ENCODE assay signal across 17 mouse cellular contexts in genomic region chr11:103399986-103400385, GRCm38 (mm10). TPM values are rescaled to one million over a fixed set of nuclear protein-coding genes. Genes with fewer than 3 reads are reported as not detected.
DNase-seq lines count a peak whose midpoint lies in the region; ATAC-seq and TF ChIP-seq lines count a peak whose summit lies in the region.
"Had no signal": no experiment of that assay in that cellular context is flagged by ENCODE, and none has a peak within 500 bp of the region (broad histone marks: within the 10 kb centered on the region; RNA-seq: fewer than 3 reads in every experiment).

No protein-coding gene starts in this region.

- no peaks in the 10 kb centered on the region for H3K27me3 ChIP-seq in liver, embryonic 16.5 days (ENCODE audit: control insufficient read depth, insufficient read depth, low read depth, low read length)
- no peaks in the 10 kb centered on the region for H3K27me3 ChIP-seq in MEL (ENCODE audit: control insufficient read depth in 1 of 2, insufficient read depth in 2 of 2, low read length in 2 of 2)
- no peaks in the 10 kb centered on the region for H3K27me3 ChIP-seq in stomach, postnatal 0 days (ENCODE audit: control insufficient read depth, insufficient read depth, low read length)
- H3K27me3 ChIP-seq: limb, embryonic 12.5 days; midbrain, embryonic 15.5 days had no signal

- H3K27ac ChIP-seq in liver, embryonic 16.5 days (ENCODE audit: low read length) = no peak overlapping the region
- peak overlapping the region; percentile 27; the same call in 1 of the 2 replicates for H3K27ac ChIP-seq in MEL (ENCODE audit: control insufficient read depth, low read depth, low read length)
- peak overlapping the region; percentile 68 for H3K27ac ChIP-seq in brown adipose tissue, adult 24 weeks (replicated peaks; ENCODE audit: low read depth, low read length)
- no peak overlapping the region for H3K27ac ChIP-seq in layer of hippocampus, adult 2 months
- no peak overlapping the region for H3K27ac ChIP-seq in stomach, postnatal 0 days (replicated peaks)
- H3K27ac ChIP-seq: heart, adult 2 months; hindbrain, embryonic 14.5 days; limb, embryonic 12.5 days; midbrain, embryonic 15.5 days had no signal

- TF ChIP-seq EP300 in MEL (IDR thresholded peaks at IDR 0.05; ENCODE audit: low read depth in 1 of 2, low read length in 2 of 2) = peak in 1 of 2 experiments; percentile 20; a peak in 1 of 4 replicates
- TF ChIP-seq EP300 in stomach, postnatal 0 days (optimal IDR thresholded peaks at IDR 0.05) = no peak

- intact Hi-C loops in heart, postnatal 14 days (cut with DNase I) = loop anchor here (1.0 kb wide), 1 partner anchor 41 kb away; no protein-coding TSS in a partner anchor

- H3K9ac ChIP-seq in liver, embryonic 16.5 days (ENCODE audit: low read depth, low read length) = no peak overlapping the region
- no peak overlapping the region for H3K9ac ChIP-seq in MEL (ENCODE audit: control insufficient read depth, low read depth, low read length, poor library complexity, severe bottlenecking)
- no peak overlapping the region for H3K9ac ChIP-seq in stomach, postnatal 0 days (ENCODE audit: low read length)
- H3K9ac ChIP-seq: hindbrain, embryonic 14.5 days; limb, embryonic 12.5 days; midbrain, embryonic 15.5 days had no signal

- H3K36me3 ChIP-seq in liver, embryonic 16.5 days (ENCODE audit: control insufficient read depth, insufficient read depth) = peaks cover 9% of the 10 kb centered on the region
- H3K36me3 ChIP-seq in MEL (ENCODE audit: control insufficient read depth in 1 of 2, insufficient read depth in 2 of 2, low read length in 2 of 2) = peaks cover 3 to 12% of the 10 kb centered on the region in 2 experiments; a peak in 3 of 4 replicates
- peaks cover 7% of the 10 kb centered on the region; the same call in 1 of the 2 replicates for H3K36me3 ChIP-seq in stomach, postnatal 0 days (ENCODE audit: control insufficient read depth, insufficient read depth, low read length)

- no peaks in the 10 kb centered on the region for H3K79me2 ChIP-seq in MEL (ENCODE audit: control insufficient read depth, insufficient read depth, low read length, poor library complexity)

- no peak for TF ChIP-seq CTCF in MEL (IDR thresholded peaks at IDR 0.05 in 2 of 3, conservative IDR thresholded peaks at IDR 0.05 in 1 of 3; ENCODE audit: control insufficient read depth in 1 of 3, insufficient read depth in 1 of 3, low read depth in 2 of 3, low read length in 3 of 3, poor library complexity in 1 of 3, severe bottlenecking in 1 of 3)
- no peak for TF ChIP-seq CTCF in layer of hippocampus, adult 2 months (conservative IDR thresholded peaks at IDR 0.05)
- TF ChIP-seq CTCF in stomach, postnatal 0 days (IDR thresholded peaks at IDR 0.05; ENCODE audit: low read depth) = no peak

- no peak for DNase-seq in liver
- DNase-seq in MEL (ENCODE audit: low read depth, low spot score) = peak; percentile 33
- no peak for DNase-seq in heart, postnatal 14 days
- DNase-seq in layer of hippocampus, adult 2 months (ENCODE audit: low spot score in 2 of 2) = no peak
- no peak for DNase-seq in stomach, postnatal 0 days (ENCODE audit: low spot score)
- DNase-seq: cerebellum, adult 9-11 months; kidney, adult 11 months; kidney, postnatal 36 days; thymus, adult 2 months had no signal

- no peak for TF ChIP-seq RAD21 in MEL (IDR thresholded peaks at IDR 0.05; ENCODE audit: low read depth, low read length)

- H3K4me2 ChIP-seq in liver, embryonic 16.5 days (ENCODE audit: low read depth, low read length) = no peak overlapping the region
- H3K4me2 ChIP-seq in stomach, postnatal 0 days (replicated peaks; ENCODE audit: low read depth) = no peak overlapping the region
- H3K4me2 ChIP-seq: hindbrain, embryonic 14.5 days; limb, embryonic 12.5 days; midbrain, embryonic 15.5 days had no signal

- no peaks in the 10 kb centered on the region for H3K9me3 ChIP-seq in liver, embryonic 16.5 days (replicated peaks; ENCODE audit: control insufficient read depth, low read length)
- H3K9me3 ChIP-seq in MEL (replicated peaks; ENCODE audit: insufficient read depth, low read length) = no peaks in the 10 kb centered on the region
- no peaks in the 10 kb centered on the region for H3K9me3 ChIP-seq in stomach, postnatal 0 days (ENCODE audit: control insufficient read depth, low read length)
- H3K9me3 ChIP-seq: limb, embryonic 12.5 days; midbrain, embryonic 15.5 days had no signal

- ATAC-seq in liver, embryonic 16.5 days (ENCODE audit: low read depth) = peak; percentile 32; the same call in 1 of the 2 replicates
- peak; percentile 77 for ATAC-seq in megakaryocyte progenitor cell, adult 5-6 weeks (replicated peaks; ENCODE audit: poor library complexity)
- ATAC-seq in stomach, postnatal 0 days (ENCODE audit: low FRiP score, low TSS enrichment) = no peak
- ATAC-seq: forebrain, embryonic 16.5 days; midbrain, embryonic 15.5 days had no signal

- TF ChIP-seq POLR2A in MEL (IDR thresholded peaks at IDR 0.05; ENCODE audit: control insufficient read depth in 1 of 2, insufficient read depth in 1 of 2, low read depth in 1 of 2, low read length in 2 of 2, poor library complexity in 1 of 2) = no peak

- H3K4me1 ChIP-seq in liver, embryonic 16.5 days (ENCODE audit: control insufficient read depth, low read depth, low read length) = peaks cover 3% of the 10 kb centered on the region; the same call in 1 of the 2 replicates
- H3K4me1 ChIP-seq in MEL (ENCODE audit: control insufficient read depth in 1 of 2, insufficient read depth in 2 of 2, low read length in 2 of 2) = 0 out of 4 replicates have a peak, but pooled peaks cover 0 to 3% of the 10 kb centered on the region in 2 experiments
- peaks cover 8% of the 10 kb centered on the region for H3K4me1 ChIP-seq in brown adipose tissue, adult 24 weeks (ENCODE audit: control insufficient read depth, insufficient read depth, insufficient read length, low read length)
- H3K4me1 ChIP-seq in stomach, postnatal 0 days (replicated peaks; ENCODE audit: control insufficient read depth, insufficient read depth) = no peaks in the 10 kb centered on the region
- H3K4me1 ChIP-seq: limb, embryonic 12.5 days; midbrain, embryonic 15.5 days had no signal

- no peak overlapping the region for H3K4me3 ChIP-seq in liver, embryonic 16.5 days (ENCODE audit: low read depth, low read length)
- no peak overlapping the region for H3K4me3 ChIP-seq in MEL (ENCODE audit: control insufficient read depth in 1 of 2, insufficient read depth in 1 of 2, low read depth in 2 of 2, low read length in 2 of 2)
- H3K4me3 ChIP-seq in brown adipose tissue, adult 24 weeks (ENCODE audit: insufficient read depth, low read depth, low read length) = no peak overlapping the region
- no peak overlapping the region for H3K4me3 ChIP-seq in layer of hippocampus, adult 2 months
- H3K4me3 ChIP-seq in stomach, postnatal 0 days (ENCODE audit: low read depth, low read length) = no peak overlapping the region
- H3K4me3 ChIP-seq: heart, adult 2 months; limb, embryonic 12.5 days; midbrain, embryonic 15.5 days had no signal

- 48% methylated on average over 4 of the region's 4 CpGs for WGBS in liver, embryonic 16.5 days (ENCODE audit: insufficient replicate concordance)
- 79% methylated on average over 4 of the region's 4 CpGs for WGBS in stomach, postnatal 0 days

TF ChIP-seq in MEL, 35 proteins besides CTCF, POLR2A, EP300 and RAD21 (continues in another document):
- no peak for TF ChIP-seq TCF12 (IDR thresholded peaks at IDR 0.05; ENCODE audit: low read depth, low read length)
- TF ChIP-seq USF1 (IDR thresholded peaks at IDR 0.05; ENCODE audit: low read depth, low read length) = peak; percentile 74
- TF ChIP-seq ZNF384 (IDR thresholded peaks at IDR 0.05; ENCODE audit: low read depth, low read length) = no peak
- no peak for TF ChIP-seq ELF1 (IDR thresholded peaks at IDR 0.05; ENCODE audit: low read depth, low read length)
- no peak for TF ChIP-seq HCFC1 (IDR thresholded peaks at IDR 0.05; ENCODE audit: low read depth, low read length)
- TF ChIP-seq KAT2A (conservative IDR thresholded peaks at IDR 0.05; ENCODE audit: low read depth, low read length) = no peak
- no peak for TF ChIP-seq CHD1 (IDR thresholded peaks at IDR 0.05; ENCODE audit: low read depth, low read length)
- TF ChIP-seq USF2 (IDR thresholded peaks at IDR 0.05; ENCODE audit: borderline replicate concordance in 1 of 2, insufficient read depth in 1 of 2, low read depth in 1 of 2, low read length in 2 of 2) = no peak
- no peak for TF ChIP-seq MAFK (IDR thresholded peaks at IDR 0.05; ENCODE audit: borderline replicate concordance, low read depth, low read length)
- no peak for TF ChIP-seq ZC3H11A (IDR thresholded peaks at IDR 0.05; ENCODE audit: low read depth, low read length)
- no peak for TF ChIP-seq NELFE (IDR thresholded peaks at IDR 0.05; ENCODE audit: low read depth, low read length)
- no peak for TF ChIP-seq MYC (IDR thresholded peaks at IDR 0.05; ENCODE audit: low read depth, low read length)
- TF ChIP-seq ZMIZ1 (IDR thresholded peaks at IDR 0.05; ENCODE audit: low read depth, low read length) = no peak
- TF ChIP-seq MYB (IDR thresholded peaks at IDR 0.05; ENCODE audit: low read depth, low read length) = no peak

RNA-seq across cellular contexts. Expression of gene Plekhm1, which starts 12.5 kb away (rescaled TPM):
- polyA plus RNA-seq in liver, embryonic 16.5 days (2015; fragmentation: Nextera tagmentation; extraction: Ambion mirVana) = 3.8 and 4.1 TPM in 2 replicates
- 3.4 and 4.0 TPM in 2 replicates for total RNA-seq in MEL (2012; rRNA removed)
- 10 to 100 TPM in 1 of 2 experiments, not detected in 1; 10.0 TPM for polyA plus RNA-seq in MEL (2012; ENCODE audit: insufficient read depth in 1 of 2, insufficient read length in 2 of 2, low read depth in 1 of 2, low replicate concordance in 2 of 2, missing spikeins in 1 of 2)
- polyA plus RNA-seq in brown adipose tissue, adult 24 weeks (2012; ENCODE audit: insufficient read depth, insufficient read length, missing spikeins) = 13.4 and 14.6 TPM in 2 replicates
- 12.1 and 12.5 TPM in 2 replicates for total RNA-seq in megakaryocyte progenitor cell, adult 5-6 weeks (2015)
- total RNA-seq in megakaryocyte progenitor cell, adult 5-6 weeks (2017) = 2.9 and 3.9 TPM in 2 replicates
- total RNA-seq in heart, postnatal 14 days (2021) = 10 to 100 TPM; 10.8 to 11.3 TPM
- total RNA-seq in layer of hippocampus, adult 2 months (2021) = 10 to 100 TPM; 18.3 to 20.3 TPM
- polyA plus RNA-seq in stomach, postnatal 0 days (2015; fragmentation: Nextera tagmentation; extraction: Ambion mirVana) = 3.6 and 4.2 TPM in 2 replicates

RNA-seq across cellular contexts. Expression of gene Arhgap27, which starts 36.5 kb away (rescaled TPM):
- 2.2 and 3.8 TPM in 2 replicates for polyA plus RNA-seq in liver, embryonic 16.5 days (2015; fragmentation: Nextera tagmentation; extraction: Ambion mirVana)
- total RNA-seq in MEL (2012; rRNA removed) = 6.3 TPM in 2 replicates
- 10 to 100 TPM in 1 of 2 experiments, not detected in 1; 15.0 TPM for polyA plus RNA-seq in MEL (2012; ENCODE audit: insufficient read depth in 1 of 2, insufficient read length in 2 of 2, low read depth in 1 of 2, low replicate concordance in 2 of 2, missing spikeins in 1 of 2)
- polyA plus RNA-seq in brown adipose tissue, adult 24 weeks (2012; ENCODE audit: insufficient read depth, insufficient read length, missing spikeins) = 3.8 and 6.9 TPM in 2 replicates
- 10.8 and 14.2 TPM in 2 replicates for total RNA-seq in megakaryocyte progenitor cell, adult 5-6 weeks (2015)
- total RNA-seq in megakaryocyte progenitor cell, adult 5-6 weeks (2017) = 11.2 and 11.5 TPM in 2 replicates
- total RNA-seq in heart, postnatal 14 days (2021) = 10 to 100 TPM; 27.2 to 29.1 TPM
- 10 to 100 TPM; 11.8 to 14.0 TPM for total RNA-seq in layer of hippocampus, adult 2 months (2021)
- polyA plus RNA-seq in stomach, postnatal 0 days (2015; fragmentation: Nextera tagmentation; extraction: Ambion mirVana) = 18.2 and 22.1 TPM in 2 replicates

Comparison
In these comparisons a context has a peak if more than half of its experiments do, and no peak if none do; other contexts are left out.
1. H3K27ac ChIP-seq: peak in MEL (single experiment) and brown adipose tissue, adult 24 weeks (single experiment); none in liver, embryonic 16.5 days (single experiment), layer of hippocampus, adult 2 months (single experiment) and stomach, postnatal 0 days (single experiment).